Mouse (Mus musculus) mesoderm, embryonic 11.5 days (tissue): ENCODE measurements around the gene Aldob.

Experiments used
- DNase-seq: peaks from one replicate; pipeline ENCODE4 v3.0.0-alpha.2; 2012; ENCODE audit warnings: low read depth, low spot score

Gene Aldob

DNA sequence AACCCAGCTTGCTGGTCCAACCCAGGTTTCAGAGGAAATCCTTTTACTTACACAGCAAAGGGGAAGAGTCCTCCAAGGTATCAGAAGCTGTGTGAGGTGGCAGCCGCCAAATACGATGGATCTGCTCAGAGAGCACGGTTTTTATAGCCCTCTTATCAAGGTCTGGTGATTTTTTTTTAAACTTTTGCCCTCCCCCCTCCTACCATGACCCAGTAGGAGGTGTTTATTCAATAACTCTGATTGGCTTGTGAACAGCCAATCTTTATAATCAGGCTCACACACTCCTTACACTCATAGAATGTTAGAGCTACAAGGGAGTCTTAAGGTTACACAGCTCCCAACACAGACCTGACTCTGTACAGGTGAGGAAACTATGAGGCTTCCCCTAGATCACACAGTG is at the start of gene Aldob:
TSS of gene Aldob (minus strand) at position 164 of the 400 bp plus-strand sequence.
- no peak for DNase-seq

- DNase-seq = peak; percentile 73
These were observed 48.1 kb upstream of the Aldob start, which contains the start of gene Tmem246 for GRCm38 (mm10) chr4:49597183-49598100. Gene Tmem246, minus strand, starts transcription at chr4:49597876.

DNA sequence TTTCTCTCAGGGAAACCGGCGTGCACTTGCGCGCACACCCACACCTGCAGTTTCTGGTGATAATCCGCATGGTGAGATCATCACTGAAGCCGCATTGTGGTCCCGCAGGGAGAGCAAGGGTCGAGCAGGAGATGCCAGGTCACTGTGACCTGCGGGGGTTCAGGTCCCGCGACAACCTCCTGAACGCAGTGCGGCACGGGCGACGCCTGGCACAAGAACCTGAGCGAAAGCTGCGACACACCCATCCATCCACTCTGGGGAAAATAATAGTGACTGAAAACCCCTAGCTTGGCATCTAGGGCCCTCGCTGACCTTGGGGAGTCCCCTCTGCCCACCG is 47.5 kb upstream of the Aldob start:
- peak; percentile 32 for DNase-seq

- no peak for DNase-seq
These were observed 40.8 kb upstream of the Aldob start for GRCm38 (mm10) chr4:49590152-49590551.

GRCm38 (mm10) chr4:49586811-49587210 is 37.5 kb upstream of the Aldob start:
- no peak for DNase-seq

- DNase-seq = no peak
These were observed 36.3 kb upstream of the Aldob start for GRCm38 (mm10) chr4:49585524-49586101.

DNA sequence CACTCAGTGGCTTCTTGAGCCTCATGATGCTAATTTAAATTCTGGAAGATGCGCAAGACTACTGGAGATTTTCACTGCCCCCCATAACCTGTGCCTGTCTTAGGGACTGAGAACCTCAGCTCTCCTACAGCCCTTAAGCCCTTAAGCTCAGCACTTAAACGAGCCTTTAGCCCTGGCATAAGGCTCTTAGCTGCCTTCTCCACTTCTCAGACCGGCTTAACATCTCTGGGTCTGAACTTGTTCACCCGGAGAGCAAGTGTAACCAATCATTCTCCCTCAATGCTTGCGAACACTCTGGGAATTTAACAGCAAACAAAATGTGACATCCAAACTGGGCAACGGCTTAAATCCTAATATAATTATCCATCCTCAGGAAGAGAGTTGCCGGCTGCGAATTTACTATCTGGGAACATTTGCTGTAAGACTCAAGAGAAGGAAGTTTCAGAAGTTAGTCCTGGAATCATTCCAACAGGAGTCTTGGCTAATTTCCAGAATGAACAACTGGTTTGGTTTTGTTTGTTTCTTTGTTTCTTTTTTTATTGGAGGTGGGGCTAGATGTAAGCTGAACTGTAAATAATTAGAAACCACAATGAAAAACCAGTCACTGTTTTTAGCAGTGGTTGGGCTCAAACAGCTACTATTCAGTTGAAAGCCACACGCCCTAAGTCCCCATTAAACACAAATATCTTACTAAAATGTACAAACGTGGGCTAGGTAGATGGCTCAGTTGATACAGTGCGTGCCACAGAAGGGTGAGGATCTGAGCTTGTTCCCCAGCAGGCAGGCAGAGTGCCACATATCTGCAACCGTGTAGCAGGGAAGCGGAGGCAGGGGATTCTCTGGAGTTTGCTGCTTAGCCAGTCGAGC is 34.9 kb upstream of the Aldob start:
- no peak for DNase-seq

- no peak for DNase-seq
These were observed 31.9 kb upstream of the Aldob start for GRCm38 (mm10) chr4:49581256-49581655.

GRCm38 (mm10) chr4:49572194-49572593 is 22.8 kb upstream of the Aldob start:
- no peak for DNase-seq

DNA sequence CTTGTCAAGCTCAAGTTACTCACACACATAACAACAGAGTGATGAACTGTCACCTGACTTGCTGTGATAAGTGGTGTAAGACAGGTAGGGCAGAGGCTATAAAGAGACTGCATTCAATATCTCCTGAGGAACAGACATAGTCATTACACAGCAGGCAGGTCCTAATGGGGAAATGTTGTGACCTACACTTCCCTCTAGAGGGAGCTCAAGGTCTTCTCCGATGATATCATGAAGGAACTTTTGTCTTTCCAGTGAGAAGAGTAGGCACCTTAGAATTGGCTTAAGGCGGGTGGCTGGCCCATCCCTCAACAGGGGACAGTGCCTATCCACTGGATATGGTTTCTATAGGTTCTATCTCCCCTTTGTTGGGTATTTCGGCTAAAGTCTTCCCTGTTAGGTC is 18.3 kb upstream of the Aldob start:
- DNase-seq = peak; percentile 71

DNA sequence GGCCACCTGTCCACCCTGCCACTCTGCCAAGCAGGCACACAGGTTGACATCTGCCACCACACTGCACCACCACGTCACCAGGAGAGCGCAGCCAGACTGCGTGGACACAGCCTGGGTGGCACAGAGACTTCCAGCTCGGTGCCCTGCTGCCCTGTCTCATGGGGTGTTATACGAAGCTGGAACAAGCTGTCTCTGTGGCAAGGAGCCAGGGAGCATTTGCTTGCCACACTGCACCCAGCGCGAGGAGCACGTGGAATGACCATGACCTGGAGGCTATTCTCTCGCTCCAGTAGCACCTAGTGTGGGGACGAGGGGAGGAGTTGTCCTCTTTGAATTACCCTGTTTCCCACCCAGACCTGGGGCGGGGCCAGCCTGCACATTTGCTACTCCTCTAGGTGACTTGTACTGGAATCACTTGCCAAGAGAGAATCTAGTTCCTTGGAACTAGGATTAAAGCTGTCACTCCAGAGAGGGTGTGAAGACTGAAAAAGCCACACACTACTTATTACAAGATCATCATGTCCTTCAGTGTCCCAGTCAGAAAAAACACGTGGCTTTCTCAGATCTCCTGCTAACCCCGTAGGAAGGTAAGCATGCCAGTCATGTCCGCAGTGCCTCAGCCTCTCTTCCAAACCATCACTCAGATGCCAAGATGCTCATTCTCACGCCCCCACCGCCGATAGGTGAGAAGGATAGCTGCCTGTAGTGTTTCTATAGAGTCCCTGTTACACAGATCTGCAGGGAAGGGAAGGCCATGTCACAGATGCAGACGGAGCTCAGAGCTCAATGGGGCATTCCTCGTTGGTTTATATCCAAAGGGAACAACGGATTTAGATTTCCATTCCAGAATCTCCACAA is 10.8 kb upstream of the Aldob start:
- DNase-seq = no peak

DNA sequence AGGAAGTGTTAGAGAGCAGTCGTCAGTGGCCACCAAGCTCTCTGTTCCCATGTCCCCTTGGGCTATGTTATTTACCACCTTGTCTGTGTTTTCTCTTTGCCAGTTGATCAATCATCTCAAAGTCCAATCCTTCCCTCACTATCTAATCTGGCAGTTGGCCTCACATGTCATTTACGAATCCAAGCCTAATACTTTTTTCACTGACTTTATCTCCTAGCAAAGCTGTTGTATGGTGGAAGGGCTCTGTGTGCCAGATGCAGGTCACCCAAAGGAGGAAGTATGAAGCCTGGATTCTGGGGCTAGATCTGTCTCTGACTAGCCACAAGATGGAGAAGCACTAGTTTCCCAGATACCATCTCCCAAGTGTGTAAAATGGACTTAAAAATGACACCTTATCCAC is 8.8 kb upstream of the Aldob start:
- no peak for DNase-seq

GRCm38 (mm10) chr4:49557375-49557774 is 8.0 kb upstream of the Aldob start:
- DNase-seq = no peak

- DNase-seq = no peak
These were observed 4.0 kb upstream of the Aldob start for GRCm38 (mm10) chr4:49553380-49553779.

DNA sequence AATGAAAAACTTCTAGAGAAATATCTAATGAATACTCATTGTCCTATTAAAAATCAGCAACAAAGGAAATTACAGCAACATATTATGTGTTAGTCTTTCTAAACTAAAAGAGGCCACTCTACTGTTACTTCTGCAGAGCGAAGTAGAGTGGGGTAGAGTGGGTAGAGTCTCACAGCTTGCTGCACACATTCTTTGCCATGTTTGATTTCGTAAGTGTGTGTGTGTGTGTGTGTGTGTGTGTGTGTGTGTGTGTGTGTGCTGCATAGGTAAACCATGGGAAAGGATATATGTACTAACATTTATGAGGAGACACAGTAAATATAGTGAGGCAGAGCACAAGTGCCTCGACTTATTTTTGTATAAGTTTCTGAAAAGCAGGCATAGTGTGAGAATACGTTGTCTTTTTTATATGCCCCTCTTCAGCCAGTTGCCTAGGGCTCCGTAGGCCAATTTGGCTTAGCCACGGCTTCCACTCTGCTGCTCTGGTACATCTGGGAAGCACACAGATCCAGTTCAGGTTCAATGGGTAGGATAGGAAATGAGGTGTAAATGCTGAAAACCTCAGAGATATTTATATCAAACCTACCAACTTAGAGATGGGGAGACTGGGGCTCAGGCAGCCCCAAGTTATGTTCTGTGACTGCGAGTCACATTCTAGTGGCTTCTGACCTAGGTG is 1.7 kb downstream of the Aldob start:
- no peak for DNase-seq

GRCm38 (mm10) chr4:49546873-49547543 is 2.3 kb downstream of the Aldob start:
- DNase-seq = no peak

GRCm38 (mm10) chr4:49546026-49546425 is 3.3 kb downstream of the Aldob start:
- no peak for DNase-seq

DNA sequence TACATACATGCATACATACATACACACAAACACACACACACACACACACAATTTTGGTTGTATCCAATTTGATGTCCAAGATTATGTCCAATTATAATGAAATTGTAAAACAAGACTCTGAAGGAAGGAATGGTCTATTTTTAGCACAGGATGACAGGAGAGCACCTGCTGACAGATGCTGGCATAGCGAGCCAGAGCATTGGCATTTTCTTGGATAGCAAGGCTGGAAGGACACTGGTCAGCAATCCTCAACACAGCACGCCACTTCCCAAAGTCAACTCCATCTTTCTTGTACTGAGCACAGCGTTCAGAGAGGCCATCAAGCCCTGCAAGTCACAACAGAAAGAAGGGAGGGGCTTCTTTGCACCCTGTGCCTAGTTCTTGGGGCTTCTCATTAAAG is 8.4 kb downstream of the Aldob start:
- DNase-seq = no peak

DNA sequence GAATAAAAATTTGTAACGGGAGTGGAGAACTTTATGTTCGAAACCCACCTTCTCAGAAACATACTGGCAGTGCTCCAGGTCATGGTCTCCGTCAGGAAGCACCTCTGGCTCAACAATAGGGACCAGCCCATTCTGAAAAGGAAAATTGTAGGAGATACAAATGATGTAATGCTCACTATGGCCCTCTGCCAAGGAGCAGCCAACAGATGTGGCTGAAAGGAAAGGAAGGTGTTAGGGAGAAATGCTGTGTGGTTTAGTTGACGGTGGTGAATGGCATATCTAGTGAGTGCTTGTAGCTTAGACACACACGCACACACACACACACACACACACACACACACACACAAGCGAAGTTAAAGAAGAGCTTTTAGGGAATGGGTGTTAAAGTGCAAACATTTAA is 9.7 kb downstream of the Aldob start:
- DNase-seq = no peak

DNA sequence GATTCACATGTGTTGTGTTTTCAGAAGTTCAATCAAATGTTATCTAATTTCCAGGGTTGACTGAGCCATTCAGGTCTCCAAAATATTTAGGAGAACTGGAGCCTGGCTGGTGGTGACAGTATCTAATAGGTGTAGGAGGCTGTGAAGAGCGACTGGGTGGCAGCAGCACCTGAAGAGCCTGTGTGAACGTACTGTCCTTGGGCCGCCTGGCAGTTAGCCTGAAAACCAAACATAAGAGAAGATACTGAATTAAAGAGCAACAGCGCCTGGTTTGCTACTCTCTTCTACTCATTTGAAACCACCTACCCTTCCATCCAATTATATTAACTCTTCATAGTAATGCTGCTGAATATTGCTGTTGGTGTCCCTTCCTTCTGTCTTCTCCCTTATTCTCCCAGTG is 12.7 kb downstream of the Aldob start:
- no peak for DNase-seq
